Mouse (Mus musculus) limb, embryonic 11.5 days (tissue): Measurements from ENCODE around the gene Gstp2. TPM values are rescaled to one million over a fixed set of nuclear protein-coding genes. Genes with fewer than 3 reads are reported as not detected.

ENCODE experiments used
- ATAC-seq: fragments of 200-750 bp; cut with Nextera tagmentation; 2 replicates; pipeline ENCODE4 v1.8.0; 2017; ENCODE audit warnings: low read depth; ENCODE audit not compliant: insufficient number of reproducible peaks, low FRiP score, low TSS enrichment
- DNase-seq: peaks from one replicate; pipeline ENCODE4 v3.0.0-alpha.2; 2015; ENCODE audit warnings: low spot score
- H3K27ac ChIP-seq: fragments of 300-500 bp; sonication (generic); replicated peaks from 2 replicates; pipeline ENCODE4 v1.5.1; 2014; ENCODE audit warnings: low read depth, mild to moderate bottlenecking, low read length
- H3K27me3 ChIP-seq: fragments of 300-500 bp; sonication (generic); 2 replicates; pipeline ENCODE4 v1.6.1; 2014; ENCODE audit warnings: mild to moderate bottlenecking, low read length, mixed read lengths; ENCODE audit not compliant: control insufficient read depth, insufficient read depth
- H3K36me3 ChIP-seq: fragments of 300-500 bp; sonication (generic); 2 replicates; pipeline ENCODE4 v1.6.1; 2014; ENCODE audit warnings: mild to moderate bottlenecking, low read length, moderate library complexity, mixed read lengths; ENCODE audit not compliant: control insufficient read depth, insufficient read depth
- H3K4me1 ChIP-seq: fragments of 300-500 bp; sonication (generic); 2 replicates; pipeline ENCODE4 v1.6.1; 2014; ENCODE audit warnings: low read length, mixed read lengths; ENCODE audit not compliant: control insufficient read depth, insufficient read depth
- H3K4me2 ChIP-seq: fragments of 300-500 bp; sonication (generic); 2 replicates; pipeline ENCODE4 v1.6.1; 2014; ENCODE audit warnings: low read depth, mild to moderate bottlenecking, moderate library complexity; ENCODE audit not compliant: severe bottlenecking
- H3K4me3 ChIP-seq: fragments of 300-500 bp; sonication (generic); 2 replicates; pipeline ENCODE4 v1.5.1; 2014; ENCODE audit warnings: low read depth, low read length
- H3K9ac ChIP-seq: fragments of 300-500 bp; sonication (generic); 2 replicates; pipeline ENCODE4 v1.6.1; 2014; ENCODE audit warnings: mild to moderate bottlenecking, low read length
- H3K9me3 ChIP-seq: fragments of 300-500 bp; sonication (generic); 2 replicates; pipeline ENCODE4 v1.6.1; 2016; ENCODE audit warnings: low read length; ENCODE audit not compliant: control insufficient read depth
- WGBS: fragments of 180-500 bp; shearing (Covaris S2); extraction: QIAGEN DNeasy Blood & Tissue Kit; methylation state at CpG from one replicate; pipeline ENCODE4 v1.1.7; 2014; 5-methylcytosine and 5-hydroxymethylcytosine counted together
- polyA plus RNA-seq: library from polyadenylated mRNA; unstranded; fragments of >200 nt; fragmentation: Nextera tagmentation; extraction: Ambion mirVana; gene quantifications from 2 replicates; pipeline ENCODE4 v1.2.1, GENCODE M21; 2014

Gene Gstp2
- polyA plus RNA-seq, 1 experiment from 2014 or later = 1.1 TPM

GRCm38 (mm10) chr19:4005091-4005490 is 40.7 kb downstream of the Gstp2 start:
- no peak overlapping the region for H3K4me3 ChIP-seq
- H3K4me2 ChIP-seq = no peak overlapping the region
- peaks cover 23% of the 10 kb centered on the region for H3K36me3 ChIP-seq

DNA sequence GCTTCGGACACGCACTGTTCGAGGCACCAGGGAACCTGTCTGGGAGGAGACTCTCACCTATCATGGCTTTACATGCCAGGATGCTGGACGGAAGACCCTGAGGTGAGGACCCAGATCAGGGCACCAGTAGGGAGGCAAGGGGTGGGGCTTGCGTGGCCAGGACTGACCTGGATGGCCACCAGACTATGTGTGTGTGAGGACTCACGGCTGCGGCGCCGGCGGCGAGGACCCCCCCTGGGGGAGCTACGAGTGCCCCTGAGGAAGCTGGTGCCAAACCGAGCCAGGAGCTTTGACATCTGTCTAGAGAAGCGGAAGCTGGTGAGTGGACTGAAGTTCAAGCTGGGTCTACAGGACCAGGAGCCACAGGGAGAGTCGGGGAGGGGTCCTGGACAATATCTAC is 41.5 kb downstream of the Gstp2 start:
- no peak overlapping the region for H3K4me2 ChIP-seq
- H3K9me3 ChIP-seq = no peaks in the 10 kb centered on the region
- no peak overlapping the region for H3K27ac ChIP-seq
- peaks cover 21% of the 10 kb centered on the region for H3K36me3 ChIP-seq
- H3K9ac ChIP-seq = no peak overlapping the region
- ATAC-seq (no peak), DNase-seq (no peak)
- no peaks in the 10 kb centered on the region for H3K27me3 ChIP-seq
- WGBS = 85% methylated on average over 15 of the region's 15 CpGs
- peaks cover 8% of the 10 kb centered on the region for H3K4me1 ChIP-seq
- no peak overlapping the region for H3K4me3 ChIP-seq

More at GRCm38 (mm10) chr19:4005091-4005490, 40.7 kb downstream of the Gstp2 start:
- WGBS = 89% methylated on average over 9 of the region's 9 CpGs
- Histone ChIP-seq H3K9ac (no peak overlapping the region), H3K4me1 (peaks cover 8% of the 10 kb centered on the region), H3K27me3 (no peaks in the 10 kb centered on the region), H3K9me3 (no peaks in the 10 kb centered on the region), H3K27ac (no peak overlapping the region)
- no peak for DNase-seq
- ATAC-seq = no peak

DNA sequence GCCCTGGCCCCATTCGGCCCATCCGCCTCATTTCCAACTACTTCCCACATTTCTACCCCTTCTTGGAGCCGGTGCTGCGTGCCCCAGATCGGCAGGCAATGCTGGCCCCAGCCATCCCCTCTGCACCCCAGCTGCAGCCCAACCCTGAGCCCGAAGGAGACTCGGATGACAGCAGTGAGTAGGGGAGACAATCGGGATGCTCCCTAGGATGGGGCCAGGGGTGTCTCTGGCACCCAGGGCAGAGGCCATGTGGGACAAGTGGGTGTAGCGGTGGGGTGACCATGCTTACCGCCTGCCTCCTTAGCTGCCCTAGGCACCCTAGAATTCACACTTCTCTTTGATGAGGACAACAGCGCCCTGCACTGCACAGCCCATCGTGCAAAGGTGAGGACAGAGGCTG is 42.2 kb downstream of the Gstp2 start:
- no peak overlapping the region for H3K27ac ChIP-seq
- no peak for ATAC-seq
- no peaks in the 10 kb centered on the region for H3K27me3 ChIP-seq
- H3K4me2 ChIP-seq = no peak overlapping the region
- peaks cover 17% of the 10 kb centered on the region for H3K36me3 ChIP-seq
- no peak overlapping the region for H3K4me3 ChIP-seq
- DNase-seq = no peak
- no peak overlapping the region for H3K9ac ChIP-seq
- H3K4me1 ChIP-seq = peaks cover 8% of the 10 kb centered on the region
- no peaks in the 10 kb centered on the region for H3K9me3 ChIP-seq
- WGBS = 72% methylated on average over 12 of the region's 12 CpGs

GRCm38 (mm10) chr19:4003112-4003511 is 42.7 kb downstream of the Gstp2 start, which contains the start of gene Doc2g:
Gene Doc2g, plus strand, starts transcription at chr19:4003313.
- DNase-seq (no peak), ATAC-seq (no peak)
- 74% methylated on average over 1 of the region's 1 CpGs for WGBS
- H3K27me3 ChIP-seq = no peaks in the 10 kb centered on the region
- H3K27ac ChIP-seq = no peak within 1 kb of the TSS
- H3K4me1 ChIP-seq = peaks cover 8% of the 10 kb centered on the region
- H3K36me3 ChIP-seq = peaks cover 17% of the 10 kb centered on the region
- H3K4me3 ChIP-seq = no peak within 1 kb of the TSS
- no peak within 1 kb of the TSS for H3K4me2 ChIP-seq
- H3K9ac ChIP-seq = no peak within 1 kb of the TSS
- no peaks in the 10 kb centered on the region for H3K9me3 ChIP-seq

- peaks cover 8% of the 10 kb centered on the region for H3K4me1 ChIP-seq
- 88% methylated on average over 5 of the region's 5 CpGs for WGBS
- no peak for ATAC-seq
- H3K36me3 ChIP-seq = peaks cover 9% of the 10 kb centered on the region
- no peak for DNase-seq
- no peaks in the 10 kb centered on the region for H3K27me3 ChIP-seq
- peak overlapping the region; percentile 87; the same call in 1 of the 2 replicates for H3K4me2 ChIP-seq
- no peaks in the 10 kb centered on the region for H3K9me3 ChIP-seq
- H3K27ac ChIP-seq = no peak overlapping the region
- no peak overlapping the region for H3K9ac ChIP-seq
- H3K4me3 ChIP-seq = no peak overlapping the region
These were observed 44.1 kb downstream of the Gstp2 start for GRCm38 (mm10) chr19:4001752-4002151.

GRCm38 (mm10) chr19:4000949-4001525 is 44.8 kb downstream of the Gstp2 start:
- Histone ChIP-seq H3K27me3 (no peaks in the 10 kb centered on the region), H3K27ac (peak overlapping the region; percentile 96), H3K9me3 (no peaks in the 10 kb centered on the region), H3K4me1 (peaks cover 8% of the 10 kb centered on the region), H3K4me2 (peak overlapping the region; percentile 87), H3K36me3 (peaks cover 4% of the 10 kb centered on the region), H3K4me3 (peak overlapping the region; percentile 75), H3K9ac (peak overlapping the region; percentile 93)
- ATAC-seq (no peak), DNase-seq (peak; percentile 45)
- WGBS = 17% methylated on average over 17 of the region's 17 CpGs

DNA sequence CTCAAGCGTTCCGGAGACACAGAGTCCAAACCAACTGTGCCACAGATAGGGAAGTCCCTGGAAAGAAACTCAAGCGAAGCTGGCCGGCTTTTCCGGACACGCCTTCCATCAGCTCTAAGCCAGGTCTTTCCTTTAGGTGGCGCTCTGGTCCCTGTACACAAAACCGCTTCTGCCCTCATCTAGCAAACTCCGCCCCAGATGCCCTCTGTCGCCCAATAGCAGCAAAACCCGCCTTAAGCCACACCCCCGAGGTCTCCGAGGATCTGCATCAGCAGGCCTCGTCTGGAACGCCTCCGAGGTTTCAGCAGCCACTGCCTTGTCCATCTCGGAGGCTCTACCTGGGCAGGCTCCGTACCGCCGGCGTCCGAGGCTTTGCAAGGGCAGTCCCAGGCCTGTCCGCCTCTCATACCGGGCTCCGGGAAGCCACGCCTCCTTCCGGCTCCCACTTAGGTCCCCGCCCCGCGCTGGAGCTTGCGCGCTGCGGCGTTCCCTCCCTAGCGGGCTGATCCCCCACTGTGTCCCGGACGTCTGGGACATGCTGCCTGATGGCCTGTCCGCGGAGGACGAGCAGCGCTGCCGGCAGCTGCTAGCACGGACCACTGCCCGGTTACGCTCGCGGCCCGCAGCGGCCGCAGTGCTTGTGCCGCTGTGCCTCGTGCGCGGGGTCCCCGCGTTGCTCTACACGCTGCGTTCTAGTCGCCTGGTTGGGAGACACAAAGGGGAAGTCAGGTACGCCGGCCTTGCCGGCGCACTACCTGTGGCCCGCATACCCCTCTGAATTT is 45.5 kb downstream of the Gstp2 start, which contains the start of the genes Nudt8 and Gm49405:
TSS of gene Nudt8 (plus strand) at position 462 of the 782 bp plus-strand sequence.
TSS of gene Gm49405 (plus strand) at position 508 of the 782 bp plus-strand sequence.
- Histone ChIP-seq H3K36me3 (no peaks in the 10 kb centered on the region; the same call in 1 of the 2 replicates), H3K9me3 (no peaks in the 10 kb centered on the region), H3K4me2 (peak within 1 kb of the TSS; percentile 87), H3K9ac (peak within 1 kb of the TSS; percentile 93), H3K27me3 (no peaks in the 10 kb centered on the region), H3K27ac (peak within 1 kb of the TSS; percentile 96), H3K4me1 (peaks cover 8% of the 10 kb centered on the region), H3K4me3 (peak within 1 kb of the TSS; percentile 75)
- ATAC-seq = peak; percentile 83
- peak; percentile 97 for DNase-seq
- 0% methylated on average over 64 of the region's 64 CpGs for WGBS

DNA sequence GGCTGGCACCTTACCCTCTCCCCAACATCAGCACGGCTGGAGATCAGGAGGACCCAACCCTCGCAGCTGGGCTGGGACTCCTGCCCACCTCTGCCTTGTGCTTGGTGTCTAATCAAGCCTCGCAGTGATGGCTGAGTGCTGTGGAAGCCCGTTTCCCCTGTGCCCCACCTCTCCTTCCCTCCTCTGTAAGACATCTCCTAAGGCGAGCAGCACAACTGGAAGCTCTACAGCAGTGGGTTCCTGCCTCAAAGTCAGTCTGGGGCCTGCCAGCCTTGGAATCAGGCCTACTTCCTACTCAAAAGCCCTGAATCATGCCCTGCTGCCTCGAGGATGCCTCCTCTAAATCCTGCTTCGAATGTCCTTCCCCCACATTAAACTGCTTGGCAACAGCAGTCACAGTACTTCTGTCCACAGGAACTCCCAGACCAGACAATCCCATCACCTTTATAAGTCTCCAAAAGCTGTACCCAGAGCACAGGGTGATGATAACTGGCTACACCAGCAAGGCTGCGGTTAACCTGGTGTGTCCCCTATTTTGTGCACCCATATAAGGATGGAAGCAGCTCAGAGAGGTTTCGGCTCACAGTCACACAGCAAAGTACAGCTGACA is 46.6 kb downstream of the Gstp2 start:
- H3K9ac ChIP-seq = no peak overlapping the region

More for the DNA sequence above, 46.6 kb downstream of the Gstp2 start:
- no peaks in the 10 kb centered on the region for H3K9me3 ChIP-seq
- no peaks in the 10 kb centered on the region for H3K36me3 ChIP-seq
- WGBS = 89% methylated on average over 9 of the region's 9 CpGs
- 0 out of 2 replicates have a peak overlapping the region, but pooled peaks have one; percentile 75 for H3K4me3 ChIP-seq
- no peaks in the 10 kb centered on the region for H3K27me3 ChIP-seq
- DNase-seq (no peak), ATAC-seq (no peak)
- peak overlapping the region; percentile 87 for H3K4me2 ChIP-seq
- no peak overlapping the region for H3K27ac ChIP-seq
- H3K4me1 ChIP-seq = peaks cover 8% of the 10 kb centered on the region
